Mouse (Mus musculus) sigmoid colon, adult 10 weeks (tissue): ENCODE results near the gene Stx19. TPM values are rescaled to one million over a fixed set of nuclear protein-coding genes. Genes with fewer than 3 reads are reported as not detected.

Source experiments
- polyA plus RNA-seq: library from polyadenylated mRNA; stranded (reverse); fragments of 350-450 nt; fragmentation: Illumina TruSeq; extraction: RNeasy Lipid Tissue Mini Kit (QIAGEN cat#74804); gene quantifications from one replicate; pipeline ENCODE4 v1.2.3, GENCODE M21; 2014; ENCODE audit warnings: low read depth, low replicate concordance

The Stx19 gene
- 3.8 TPM for polyA plus RNA-seq

DNA sequence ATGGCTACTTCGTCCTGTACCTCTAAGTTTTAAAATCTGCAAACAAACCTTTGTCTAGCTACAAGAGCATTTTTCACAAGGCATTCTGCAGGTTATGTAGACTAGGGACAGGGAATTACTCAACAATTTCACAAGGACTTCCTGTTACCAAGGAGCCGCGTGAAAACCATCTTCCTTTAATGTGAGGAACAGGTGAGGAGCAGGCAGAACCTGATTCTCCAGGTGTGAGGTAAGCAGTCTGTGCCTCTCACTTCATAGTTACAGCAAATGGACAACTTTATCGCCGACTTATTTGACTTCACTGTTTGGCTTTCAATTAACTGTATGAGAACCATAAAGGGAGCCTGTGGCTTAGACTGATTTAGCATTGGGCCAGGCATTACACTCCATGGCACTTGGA is at the start of gene Stx19:
Stx19 (plus strand) TSS at position 186 of the 400 bp plus-strand sequence.

DNA sequence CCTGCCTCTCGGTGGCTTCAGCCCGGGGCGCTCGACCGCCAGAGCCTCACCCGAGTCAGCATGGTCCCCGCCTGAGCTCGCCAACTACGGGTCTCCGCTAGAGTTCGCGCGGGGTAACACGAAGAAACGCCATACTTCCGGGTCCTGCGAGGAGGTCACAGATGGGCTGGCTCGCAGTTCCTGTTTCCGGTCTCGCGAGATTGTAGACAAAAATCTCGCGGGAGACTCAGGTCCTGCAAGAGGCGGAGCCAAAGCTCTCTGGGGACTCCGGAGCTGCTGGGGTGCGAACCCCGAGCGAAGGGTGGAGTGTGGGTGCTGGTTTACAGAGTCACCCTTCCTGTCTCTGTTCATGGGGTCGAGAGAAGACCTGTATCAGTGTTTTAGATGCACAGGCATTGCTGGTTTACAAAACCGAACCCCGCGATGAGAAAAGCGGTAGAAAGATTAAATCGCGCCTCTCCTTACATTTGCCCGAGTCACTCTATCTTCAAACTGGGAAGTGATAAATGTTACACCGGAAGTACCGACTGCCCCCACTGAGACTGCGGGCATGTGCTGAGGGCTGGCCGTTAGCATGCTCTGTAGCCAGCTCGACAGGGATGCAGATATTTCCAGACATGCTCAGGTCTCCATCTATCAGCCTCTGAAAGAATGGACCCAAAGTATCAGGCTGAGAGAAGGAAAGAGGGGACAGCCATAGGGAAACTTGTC is 27.7 kb upstream of the Stx19 start, which contains the start of gene Nsun3:
Nsun3 (minus strand) TSS at position 198 of the 711 bp plus-strand sequence.

DNA sequence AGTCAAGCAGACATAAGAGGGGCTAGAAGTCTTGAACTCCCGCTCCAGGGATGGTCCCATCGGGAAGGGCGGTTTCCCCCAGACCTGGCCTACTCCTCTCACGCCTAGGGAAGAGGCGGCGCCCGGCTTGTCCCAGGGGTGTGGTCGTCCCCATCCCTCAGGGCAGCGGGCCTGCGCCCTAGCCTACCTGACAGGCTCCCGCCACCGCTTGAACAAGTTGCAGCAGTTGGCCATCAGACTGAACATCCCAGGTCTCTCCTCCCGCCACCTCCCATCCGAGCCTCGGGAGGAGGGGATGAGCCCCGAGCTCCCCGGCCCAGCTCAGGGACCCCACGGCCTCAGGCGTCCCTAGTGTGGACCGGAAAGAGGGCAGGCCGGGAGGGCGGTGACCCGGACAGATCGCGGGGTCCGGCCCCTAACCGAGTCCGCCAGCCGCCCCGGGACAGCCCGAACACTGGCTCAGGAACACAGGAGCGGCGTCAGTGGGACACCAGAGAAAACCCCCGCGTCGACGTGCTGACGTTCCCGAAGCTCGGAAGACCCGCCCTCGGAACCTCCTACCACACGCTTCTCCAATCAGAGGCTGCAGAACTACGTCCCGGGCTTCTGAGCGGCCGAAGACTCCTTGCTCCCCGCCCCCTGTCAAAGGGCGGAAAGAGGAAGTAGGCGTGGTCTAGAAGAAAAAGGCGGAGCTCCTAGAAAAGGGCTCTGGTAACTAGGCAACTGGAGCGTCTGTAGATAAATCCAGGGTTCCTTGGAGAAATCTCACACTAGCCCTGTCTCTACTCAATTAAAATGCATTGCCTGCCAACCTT is 32.2 kb downstream of the Stx19 start, which contains the start of gene Arl13b:
Arl13b (minus strand) TSS at position 543 of the 815 bp plus-strand sequence.

DNA sequence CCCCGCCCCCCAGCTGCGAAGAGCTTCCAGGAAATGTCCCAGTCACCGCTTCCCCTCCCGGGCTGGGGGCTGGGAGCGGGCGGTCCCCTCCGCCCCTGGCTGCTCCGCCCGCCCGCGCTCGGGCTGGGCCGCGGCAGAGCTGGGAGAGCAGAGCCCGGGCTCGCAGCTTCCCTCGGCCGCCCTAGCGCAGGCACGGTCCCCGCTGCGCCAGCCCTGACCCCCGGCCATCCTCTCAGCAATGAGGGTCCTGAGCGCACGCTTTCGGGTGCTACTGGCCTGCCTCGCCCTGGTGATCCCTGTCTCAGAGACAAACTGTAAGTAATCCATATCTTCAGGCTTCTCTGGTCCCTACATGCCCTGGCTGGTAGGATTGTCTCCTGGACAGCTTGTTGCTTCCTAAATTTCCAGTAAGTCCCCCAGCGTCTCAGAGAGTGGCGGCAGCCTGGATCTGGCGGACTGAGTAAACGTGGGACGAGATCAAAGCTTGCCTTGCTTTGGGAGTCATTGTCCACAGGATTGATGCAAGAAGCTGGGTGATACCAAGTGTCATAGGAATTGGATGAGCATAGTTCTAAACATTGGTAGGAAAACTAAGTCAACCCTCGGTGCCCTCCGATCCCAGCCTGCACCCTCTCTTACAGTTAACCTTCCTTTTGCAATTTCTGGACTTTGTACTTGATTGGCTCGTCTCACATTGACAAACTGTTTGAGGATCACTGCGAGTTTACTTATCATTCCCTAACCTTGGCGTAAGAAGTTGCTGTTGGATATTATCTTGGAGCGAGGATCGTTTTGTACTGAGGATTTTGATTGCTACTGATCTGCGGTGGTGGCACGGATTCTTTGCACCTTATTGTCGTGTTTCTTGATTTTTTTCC is 40.0 kb downstream of the Stx19 start, which contains the start of gene Pros1:
Pros1 (plus strand) TSS at position 117 of the 878 bp plus-strand sequence.

Other genes with a start within 250 kb of the Stx19 start
- 38.0 TPM for gene Nsun3, start 27.9 kb upstream of the Stx19 start, polyA plus RNA-seq
- 39.7 TPM for gene Arl13b, start 32.4 kb downstream of the Stx19 start, polyA plus RNA-seq
- 52.3 TPM for gene Pros1, start 39.6 kb downstream of the Stx19 start, polyA plus RNA-seq